Mouse (Mus musculus) midbrain, embryonic 16.5 days (tissue): ENCODE results near the gene Asap3. TPM values are rescaled to one million over a fixed set of nuclear protein-coding genes. Genes with fewer than 3 reads are reported as not detected.

Experiments
- ATAC-seq: fragments of 200-750 bp; cut with Nextera tagmentation; 2 replicates; pipeline ENCODE4 v1.8.0; 2017; ENCODE audit warnings: moderate TSS enrichment
- H3K27ac ChIP-seq: fragments of 300-500 bp; sonication (generic); 2 replicates; pipeline ENCODE4 v1.5.1; 2014; ENCODE audit warnings: mild to moderate bottlenecking, low read length, mixed read lengths
- H3K27me3 ChIP-seq: fragments of 300-500 bp; sonication (generic); 2 replicates; pipeline ENCODE4 v1.6.1; 2014; ENCODE audit warnings: low read depth, low read length, mixed read lengths; ENCODE audit not compliant: control insufficient read depth, insufficient read depth
- H3K36me3 ChIP-seq: fragments of 300-500 bp; sonication (generic); 2 replicates; pipeline ENCODE4 v1.6.1; 2014; ENCODE audit warnings: mild to moderate bottlenecking, low read length, moderate library complexity, mixed read lengths; ENCODE audit not compliant: control insufficient read depth, insufficient read depth
- H3K4me1 ChIP-seq: fragments of 300-500 bp; sonication (generic); 2 replicates; pipeline ENCODE4 v1.6.1; 2014; ENCODE audit warnings: mild to moderate bottlenecking, low read length, mixed read lengths; ENCODE audit not compliant: control insufficient read depth, insufficient read depth
- H3K4me2 ChIP-seq: fragments of 300-500 bp; sonication (generic); 2 replicates; pipeline ENCODE4 v1.6.1; 2014; ENCODE audit warnings: mild to moderate bottlenecking, low read length, mixed read lengths
- H3K4me3 ChIP-seq: fragments of 300-500 bp; sonication (generic); 2 replicates; pipeline ENCODE4 v1.5.1; 2014; ENCODE audit warnings: low read depth, mild to moderate bottlenecking, low read length, moderate library complexity, mixed read lengths
- H3K9ac ChIP-seq: fragments of 300-500 bp; sonication (generic); 2 replicates; pipeline ENCODE4 v1.6.1; 2014; ENCODE audit warnings: low read depth, low read length, mixed read lengths
- H3K9me3 ChIP-seq: fragments of 300-500 bp; sonication (generic); replicated peaks from 2 replicates; pipeline ENCODE4 v1.6.1; 2014; ENCODE audit warnings: mild to moderate bottlenecking, low read length, mixed read lengths; ENCODE audit not compliant: control insufficient read depth, poor library complexity, severe bottlenecking
- WGBS: fragments of 180-500 bp; shearing (Covaris S2); extraction: QIAGEN DNeasy Blood & Tissue Kit; methylation state at CpG from one replicate; pipeline ENCODE4 v1.1.7; 2014; 5-methylcytosine and 5-hydroxymethylcytosine counted together
- polyA plus RNA-seq: library from polyadenylated mRNA; unstranded; fragments of >200 nt; fragmentation: Nextera tagmentation; extraction: Ambion mirVana; gene quantifications from 2 replicates; pipeline ENCODE4 v1.2.1, GENCODE M21; 2015

Asap3 gene
- polyA plus RNA-seq, 1 experiment from 2014 or later = 5.1 TPM

GRCm38 (mm10) chr4:136172011-136172541 is 34.1 kb upstream of the Asap3 start, which contains the start of gene E2f2:
Gene E2f2, plus strand, starts transcription at chr4:136172394.
- ATAC-seq = peak; percentile 77
- Histone ChIP-seq H3K9ac (peak within 1 kb of the TSS; percentile 63), H3K4me1 (peaks cover 15% of the 10 kb centered on the region), H3K27ac (no peak within 1 kb of the TSS), H3K4me3 (peak within 1 kb of the TSS; percentile 58), H3K9me3 (no peaks in the 10 kb centered on the region), H3K27me3 (peaks cover 5% of the 10 kb centered on the region; the same call in 1 of the 2 replicates), H3K36me3 (no peaks in the 10 kb centered on the region), H3K4me2 (peak within 1 kb of the TSS; percentile 100)
- 0% methylated on average over 35 of the region's 35 CpGs for WGBS

DNA sequence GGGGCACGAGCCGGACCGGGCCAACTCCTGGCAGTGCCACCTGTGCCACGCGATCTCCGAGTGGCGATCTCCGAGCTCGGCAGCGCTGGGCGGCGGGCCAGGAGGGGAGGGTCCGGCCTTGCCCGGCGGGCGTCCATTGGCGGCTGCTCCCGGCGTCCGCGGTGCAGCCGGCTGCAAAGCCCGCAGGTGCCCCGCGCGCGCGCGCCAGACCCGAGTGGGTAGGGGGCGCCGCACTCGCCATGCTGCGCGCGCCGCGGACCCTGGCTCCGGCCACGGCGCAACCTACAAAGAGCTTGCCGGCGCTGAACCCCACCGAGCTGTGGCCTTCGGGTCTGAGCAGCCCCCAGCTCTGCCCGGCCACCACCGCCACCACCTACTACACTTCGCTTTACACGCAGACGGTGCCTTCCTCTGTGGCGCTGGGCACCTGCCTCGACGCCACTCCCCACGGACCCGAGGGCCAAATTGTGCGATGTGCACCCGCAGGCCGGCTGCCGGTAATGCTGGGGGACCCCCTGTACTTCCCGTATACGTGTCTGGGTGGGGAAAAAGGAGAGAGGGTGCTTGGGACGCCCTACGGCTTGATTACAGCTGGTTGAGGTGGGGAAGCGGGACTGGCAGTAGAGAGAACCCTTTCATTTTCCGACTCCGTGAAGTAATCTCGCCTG is 33.5 kb upstream of the Asap3 start:
- H3K4me2 ChIP-seq = peak overlapping the region; percentile 100
- ATAC-seq = peak; percentile 31; the same call in 1 of the 2 replicates
- no peak overlapping the region for H3K27ac ChIP-seq
- peaks cover 15% of the 10 kb centered on the region for H3K4me1 ChIP-seq
- peak overlapping the region; percentile 58 for H3K9ac ChIP-seq
- peak overlapping the region; percentile 58 for H3K4me3 ChIP-seq
- under 1% methylated on average over 57 of the region's 67 CpGs for WGBS
- no peaks in the 10 kb centered on the region for H3K9me3 ChIP-seq
- no peaks in the 10 kb centered on the region for H3K36me3 ChIP-seq
- peaks cover 5% of the 10 kb centered on the region; the same call in 1 of the 2 replicates for H3K27me3 ChIP-seq

- peak overlapping the region; percentile 58 for H3K4me3 ChIP-seq
- peak overlapping the region; percentile 100 for H3K4me2 ChIP-seq
- H3K27ac ChIP-seq = no peak overlapping the region
- H3K9me3 ChIP-seq = no peaks in the 10 kb centered on the region
- 3% methylated on average over 14 of the region's 14 CpGs for WGBS
- H3K36me3 ChIP-seq = no peaks in the 10 kb centered on the region
- peaks cover 5% of the 10 kb centered on the region; the same call in 1 of the 2 replicates for H3K27me3 ChIP-seq
- no peak for ATAC-seq
- no peak overlapping the region; the same call in 1 of the 2 replicates for H3K9ac ChIP-seq
- H3K4me1 ChIP-seq = peaks cover 15% of the 10 kb centered on the region
These were observed 32.9 kb upstream of the Asap3 start for GRCm38 (mm10) chr4:136173210-136173715.

- H3K9me3 ChIP-seq = no peaks in the 10 kb centered on the region
- no peak overlapping the region for H3K27ac ChIP-seq
- H3K27me3 ChIP-seq = peaks cover 5% of the 10 kb centered on the region; the same call in 1 of the 2 replicates
- no peaks in the 10 kb centered on the region for H3K36me3 ChIP-seq
- no peak overlapping the region for H3K9ac ChIP-seq
- WGBS = 64% methylated on average over 13 of the region's 13 CpGs
- no peak for ATAC-seq
- peaks cover 15% of the 10 kb centered on the region for H3K4me1 ChIP-seq
- no peak overlapping the region for H3K4me2 ChIP-seq
- no peak overlapping the region for H3K4me3 ChIP-seq
These were observed 31.7 kb upstream of the Asap3 start for GRCm38 (mm10) chr4:136174216-136175193.

DNA sequence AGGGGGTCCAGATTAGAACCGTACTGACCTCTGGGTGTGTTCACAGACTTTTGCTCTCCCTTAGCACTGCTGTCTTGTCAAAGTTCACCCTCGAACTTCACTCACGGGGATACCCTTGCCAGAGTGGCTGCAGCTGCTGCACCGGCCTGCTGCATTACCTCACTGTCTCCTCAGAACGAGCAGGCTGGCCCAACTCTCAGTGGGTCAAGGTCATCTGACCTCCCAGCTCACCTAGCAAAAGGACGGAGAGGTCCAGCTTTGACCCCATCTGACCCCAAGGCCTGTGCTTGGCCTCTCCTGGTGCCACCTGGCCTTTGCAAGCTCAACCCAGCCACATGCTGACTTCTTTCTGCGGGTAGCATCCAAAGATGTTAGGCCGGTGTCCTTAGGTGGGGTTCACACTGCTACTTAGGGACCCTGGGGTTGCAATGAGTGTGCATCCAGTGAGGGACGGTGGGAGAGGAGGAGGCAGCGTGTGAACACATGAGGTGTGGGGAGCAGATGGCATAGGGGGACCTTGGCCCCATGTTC is 30.1 kb upstream of the Asap3 start:
- Histone ChIP-seq H3K27ac (no peak overlapping the region), H3K9ac (no peak overlapping the region), H3K36me3 (no peaks in the 10 kb centered on the region), H3K27me3 (peaks cover 5% of the 10 kb centered on the region; the same call in 1 of the 2 replicates), H3K4me1 (peaks cover 15% of the 10 kb centered on the region), H3K4me2 (no peak overlapping the region), H3K9me3 (no peaks in the 10 kb centered on the region), H3K4me3 (no peak overlapping the region)
- 75% methylated on average over 10 of the region's 10 CpGs for WGBS
- no peak for ATAC-seq

GRCm38 (mm10) chr4:136177244-136177611 is 28.9 kb upstream of the Asap3 start:
- Histone ChIP-seq H3K9ac (no peak overlapping the region), H3K9me3 (no peaks in the 10 kb centered on the region), H3K36me3 (no peaks in the 10 kb centered on the region), H3K4me1 (peaks cover 11% of the 10 kb centered on the region), H3K4me2 (no peak overlapping the region), H3K27ac (no peak overlapping the region), H3K27me3 (peaks cover 5% of the 10 kb centered on the region; the same call in 1 of the 2 replicates), H3K4me3 (no peak overlapping the region)
- no peak for ATAC-seq
- WGBS = 40% methylated on average over 8 of the region's 8 CpGs

GRCm38 (mm10) chr4:136177612-136178474 is 28.3 kb upstream of the Asap3 start:
- H3K9me3 ChIP-seq = no peaks in the 10 kb centered on the region
- H3K27ac ChIP-seq = no peak overlapping the region
- H3K4me3 ChIP-seq = no peak overlapping the region
- no peaks in the 10 kb centered on the region for H3K36me3 ChIP-seq
- ATAC-seq = no peak
- H3K4me1 ChIP-seq = peaks cover 4% of the 10 kb centered on the region; the same call in 1 of the 2 replicates
- H3K9ac ChIP-seq = no peak overlapping the region
- H3K4me2 ChIP-seq = no peak overlapping the region
- peaks cover 3% of the 10 kb centered on the region; the same call in 1 of the 2 replicates for H3K27me3 ChIP-seq
- 35% methylated on average over 11 of the region's 11 CpGs for WGBS

GRCm38 (mm10) chr4:136178475-136178921 is 27.7 kb upstream of the Asap3 start:
- Histone ChIP-seq H3K4me1 (no peaks in the 10 kb centered on the region), H3K27ac (no peak overlapping the region), H3K9ac (no peak overlapping the region), H3K9me3 (no peaks in the 10 kb centered on the region), H3K4me2 (no peak overlapping the region), H3K4me3 (no peak overlapping the region), H3K27me3 (peaks cover under 1% of the 10 kb centered on the region; the same call in 1 of the 2 replicates), H3K36me3 (no peaks in the 10 kb centered on the region)
- 91% methylated on average over 12 of the region's 12 CpGs for WGBS
- no peak for ATAC-seq
